Mouse (Mus musculus): ENCODE measurements at regions not wholly inside any gene's neighbourhood (a gene's known extent, or its start where the extent isn't known, plus 50 kb on each side); places are given as distances from the start of the nearest gene placed in this dataset.

- Histone ChIP-seq H3K4me3 (ENCODE audit: low read depth, low read length) (no peak overlapping the region), H3K27me3 (ENCODE audit: insufficient read depth, low read length) (no peaks in the 10 kb centered on the region), H3K4me1 (ENCODE audit: insufficient read depth, low read length) (no peaks in the 10 kb centered on the region), H3K9me3 (ENCODE audit: low read length) (no peaks in the 10 kb centered on the region; the same call in 1 of the 2 replicates), H3K36me3 (ENCODE audit: insufficient read depth, low read length) (no peaks in the 10 kb centered on the region), H3K9ac (replicated peaks; ENCODE audit: low read length, poor library complexity, severe bottlenecking) (no peak overlapping the region), H3K4me2 (ENCODE audit: low read depth, low read length, poor library complexity, severe bottlenecking) (no peak overlapping the region), H3K27ac (ENCODE audit: low read depth, low read length) (no peak overlapping the region)
- DNase-seq (ENCODE audit: low spot score): no peak
- no peak for ATAC-seq (ENCODE audit: low FRiP score)
- no peak for TF ChIP-seq CTCF (IDR thresholded peaks at IDR 0.05)
- 81% methylated on average over 11 of the region's 11 CpGs for WGBS
These were observed 71.9 kb upstream of the Ptgfrn start for GRCm38 (mm10) chr3:101181958-101182357.

DNA sequence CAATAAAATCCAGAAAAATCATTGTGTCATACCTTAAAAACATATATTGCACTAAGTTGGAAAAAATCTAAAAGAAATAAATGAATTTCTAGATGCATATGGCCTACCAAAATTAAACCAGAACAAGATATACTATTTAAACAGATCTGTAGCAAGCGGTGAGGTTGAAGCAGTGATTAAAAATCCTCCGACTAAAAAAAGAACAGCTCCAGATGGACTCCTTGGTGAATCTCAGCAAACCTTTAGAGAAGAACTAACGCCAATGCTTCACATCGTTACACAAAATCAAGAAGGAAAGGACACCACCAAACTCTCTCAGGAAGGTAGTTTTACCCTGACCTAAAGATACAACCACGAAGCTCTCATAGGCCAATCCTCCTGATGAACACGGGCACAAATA lies 63.9 kb upstream of the Ptgfrn start:
- 90% methylated on average over 6 of the region's 6 CpGs for WGBS

GRCm38 (mm10) chr3:101170037-101171019 lies 60.2 kb upstream of the Ptgfrn start:
- no peak overlapping the region for H3K27ac ChIP-seq (ENCODE audit: low read depth, low read length)
- H3K4me1 ChIP-seq (ENCODE audit: insufficient read depth, low read length): no peaks in the 10 kb centered on the region
- ATAC-seq (ENCODE audit: low FRiP score): no peak
- no peak for DNase-seq (ENCODE audit: low spot score)
- H3K36me3 ChIP-seq (ENCODE audit: insufficient read depth, low read length): no peaks in the 10 kb centered on the region
- WGBS: 89% methylated on average over 15 of the region's 15 CpGs
- no peak overlapping the region for H3K4me2 ChIP-seq (ENCODE audit: low read depth, low read length, poor library complexity, severe bottlenecking)
- H3K27me3 ChIP-seq (ENCODE audit: insufficient read depth, low read length): no peaks in the 10 kb centered on the region
- no peak for TF ChIP-seq CTCF (IDR thresholded peaks at IDR 0.05)
- H3K9ac ChIP-seq (replicated peaks; ENCODE audit: low read length, poor library complexity, severe bottlenecking): no peak overlapping the region
- no peak overlapping the region for H3K4me3 ChIP-seq (ENCODE audit: low read depth, low read length)
- H3K9me3 ChIP-seq (ENCODE audit: low read length): no peaks in the 10 kb centered on the region

More for the DNA sequence above, 63.9 kb upstream of the Ptgfrn start:
- no peak for DNase-seq (ENCODE audit: low spot score)
- no peak overlapping the region for H3K4me2 ChIP-seq (ENCODE audit: low read depth, low read length, poor library complexity, severe bottlenecking)
- ATAC-seq (ENCODE audit: low FRiP score): no peak
- no peaks in the 10 kb centered on the region for H3K4me1 ChIP-seq (ENCODE audit: insufficient read depth, low read length)
- no peaks in the 10 kb centered on the region for H3K27me3 ChIP-seq (ENCODE audit: insufficient read depth, low read length)
- no peak for TF ChIP-seq CTCF (IDR thresholded peaks at IDR 0.05)
- H3K36me3 ChIP-seq (ENCODE audit: insufficient read depth, low read length): no peaks in the 10 kb centered on the region
- H3K4me3 ChIP-seq (ENCODE audit: low read depth, low read length): no peak overlapping the region
- H3K9ac ChIP-seq (replicated peaks; ENCODE audit: low read length, poor library complexity, severe bottlenecking): no peak overlapping the region
- H3K9me3 ChIP-seq (ENCODE audit: low read length): no peaks in the 10 kb centered on the region
- H3K27ac ChIP-seq (ENCODE audit: low read depth, low read length): no peak overlapping the region

DNA sequence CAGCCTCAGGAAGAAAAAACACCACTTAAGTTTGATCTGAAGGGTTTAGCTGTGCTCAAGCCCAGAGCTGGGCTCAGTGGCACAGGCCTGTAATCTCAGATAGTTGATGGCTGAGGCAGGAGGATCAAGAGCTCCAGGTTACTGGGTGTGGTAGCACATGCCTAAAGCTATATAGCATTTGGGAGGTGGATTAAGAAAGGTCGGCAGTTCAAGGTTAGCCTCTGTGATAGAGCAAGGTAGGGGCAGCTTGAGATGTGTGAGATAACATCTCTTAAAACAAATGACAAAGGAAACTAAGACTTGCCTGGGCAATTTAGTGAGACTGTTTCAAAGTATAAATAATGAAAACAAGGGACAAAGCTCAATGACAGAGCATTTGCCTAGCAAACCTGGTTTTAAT lies 56.9 kb upstream of the Ptgfrn start:
- no peak overlapping the region for H3K27ac ChIP-seq (ENCODE audit: low read depth, low read length)
- H3K4me2 ChIP-seq (ENCODE audit: low read depth, low read length, poor library complexity, severe bottlenecking): no peak overlapping the region
- 0 out of 2 replicates have a peak, but pooled peaks cover 1% of the 10 kb centered on the region for H3K4me1 ChIP-seq (ENCODE audit: insufficient read depth, low read length)
- no peak for TF ChIP-seq CTCF (IDR thresholded peaks at IDR 0.05)
- DNase-seq (ENCODE audit: low spot score) (no peak), ATAC-seq (ENCODE audit: low FRiP score) (no peak)
- no peak overlapping the region for H3K4me3 ChIP-seq (ENCODE audit: low read depth, low read length)
- 87% methylated on average over 1 of the region's 1 CpGs for WGBS
- no peaks in the 10 kb centered on the region for H3K27me3 ChIP-seq (ENCODE audit: insufficient read depth, low read length)
- H3K36me3 ChIP-seq (ENCODE audit: insufficient read depth, low read length): no peaks in the 10 kb centered on the region
- no peak overlapping the region for H3K9ac ChIP-seq (replicated peaks; ENCODE audit: low read length, poor library complexity, severe bottlenecking)
- H3K9me3 ChIP-seq (ENCODE audit: low read length): no peaks in the 10 kb centered on the region

- TF ChIP-seq CTCF (IDR thresholded peaks at IDR 0.05): no peak
- no peaks in the 10 kb centered on the region for H3K27me3 ChIP-seq (ENCODE audit: insufficient read depth, low read length)
- DNase-seq (ENCODE audit: low spot score): no peak
- H3K9ac ChIP-seq (replicated peaks; ENCODE audit: low read length, poor library complexity, severe bottlenecking): no peak overlapping the region
- 96% methylated on average over 7 of the region's 7 CpGs for WGBS
- 0 out of 2 replicates have a peak, but pooled peaks cover 6% of the 10 kb centered on the region for H3K4me1 ChIP-seq (ENCODE audit: insufficient read depth, low read length)
- H3K27ac ChIP-seq (ENCODE audit: low read depth, low read length): no peak overlapping the region
- no peaks in the 10 kb centered on the region for H3K9me3 ChIP-seq (ENCODE audit: low read length)
- H3K36me3 ChIP-seq (ENCODE audit: insufficient read depth, low read length): no peaks in the 10 kb centered on the region
- ATAC-seq (ENCODE audit: low FRiP score): no peak
- H3K4me3 ChIP-seq (ENCODE audit: low read depth, low read length): no peak overlapping the region
- no peak overlapping the region for H3K4me2 ChIP-seq (ENCODE audit: low read depth, low read length, poor library complexity, severe bottlenecking)
These were observed 56.5 kb upstream of the Ptgfrn start for GRCm38 (mm10) chr3:101166580-101166979.

DNA sequence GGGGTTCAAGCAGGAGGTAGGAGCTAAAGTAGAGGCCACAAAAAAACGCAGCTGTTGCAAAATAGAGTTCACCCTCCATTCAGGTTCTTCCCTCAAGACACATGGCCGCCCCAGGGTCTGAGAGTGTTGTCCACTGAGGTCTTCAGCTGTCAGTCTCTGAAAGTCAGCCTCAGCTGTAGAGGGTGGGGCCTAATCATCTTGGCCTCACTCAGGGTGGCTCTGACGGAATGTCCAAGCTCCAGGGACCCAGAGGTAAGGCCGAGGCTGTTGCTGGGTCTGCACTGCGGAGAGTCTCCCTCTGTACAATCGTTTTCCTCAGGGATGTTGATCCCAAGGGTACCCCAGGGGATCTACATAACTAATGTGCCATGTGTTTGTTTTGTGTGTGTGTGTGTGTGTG lies 55.2 kb upstream of the Ptgfrn start:
- Histone ChIP-seq H3K36me3 (ENCODE audit: insufficient read depth, low read length) (no peaks in the 10 kb centered on the region), H3K4me2 (ENCODE audit: low read depth, low read length, poor library complexity, severe bottlenecking) (no peak overlapping the region), H3K27me3 (ENCODE audit: insufficient read depth, low read length) (no peaks in the 10 kb centered on the region), H3K9me3 (ENCODE audit: low read length) (no peaks in the 10 kb centered on the region), H3K27ac (ENCODE audit: low read depth, low read length) (no peak overlapping the region), H3K4me3 (ENCODE audit: low read depth, low read length) (no peak overlapping the region), H3K9ac (replicated peaks; ENCODE audit: low read length, poor library complexity, severe bottlenecking) (no peak overlapping the region), H3K4me1 (ENCODE audit: insufficient read depth, low read length) (0 out of 2 replicates have a peak, but pooled peaks cover 9% of the 10 kb centered on the region)
- ATAC-seq (ENCODE audit: low FRiP score): no peak
- DNase-seq (ENCODE audit: low spot score): no peak
- no peak for TF ChIP-seq CTCF (IDR thresholded peaks at IDR 0.05)
- WGBS: 67% methylated on average over 6 of the region's 6 CpGs
